Mouse (Mus musculus) duodenum, adult 2 months (tissue): ENCODE data around the gene Cpxm2. TPM values are rescaled to one million over a fixed set of nuclear protein-coding genes. Genes with fewer than 3 reads are reported as not detected.

Experiments used
- polyA plus RNA-seq: library from polyadenylated mRNA; depleted of rRNA; stranded (reverse); fragments of >200 nt; gene quantifications from 2 replicates; pipeline ENCODE4 v1.2.3, GENCODE M21; 2012; ENCODE audit warnings: low replicate concordance; rRNA removed

The Cpxm2 gene
- polyA plus RNA-seq = 2.8 and 3.6 TPM in 2 replicates

GRCm38 (mm10) chr7:132154368-132154961, at the start of gene Cpxm2:
Gene Cpxm2 (minus strand): TSS chr7:132154739.

Other genes starting within 250 kb of the Cpxm2 start
- gene Gpr26, start 188.3 kb downstream of the Cpxm2 start, polyA plus RNA-seq = 0.01 TPM in 1 of 2 replicates, not detected in the other
- gene Chst15, start 162.5 kb upstream of the Cpxm2 start, polyA plus RNA-seq = 3.6 and 4.2 TPM in 2 replicates